Mouse (Mus musculus) neural tube, embryonic 12.5 days (tissue): ENCODE measurements around the gene Tas2r115. TPM values are rescaled to one million over a fixed set of nuclear protein-coding genes. Genes with fewer than 3 reads are reported as not detected.
"Not testable (repeated sequence)": the region's sequence is repeated elsewhere in the genome, so short reads cannot be mapped to it uniquely, and the experiment has no call there.

Source experiments
- ATAC-seq: fragments of 200-750 bp; cut with Nextera tagmentation; 2 replicates; pipeline ENCODE4 v1.8.0; 2017; ENCODE audit warnings: low read depth, mild to moderate bottlenecking, moderate TSS enrichment, moderate library complexity; ENCODE audit not compliant: low FRiP score
- H3K27ac ChIP-seq: fragments of 300-500 bp; sonication (generic); 2 replicates; pipeline ENCODE4 v1.5.1; 2016
- H3K27me3 ChIP-seq: fragments of 300-500 bp; sonication (generic); replicated peaks from 2 replicates; pipeline ENCODE4 v1.6.1; 2016; ENCODE audit warnings: mild to moderate bottlenecking
- H3K36me3 ChIP-seq: fragments of 300-500 bp; sonication (generic); 2 replicates; pipeline ENCODE4 v1.6.1; 2016; ENCODE audit warnings: mild to moderate bottlenecking
- H3K4me1 ChIP-seq: fragments of 300-500 bp; sonication (generic); 2 replicates; pipeline ENCODE4 v1.6.1; 2016
- H3K4me2 ChIP-seq: fragments of 300-500 bp; sonication (generic); replicated peaks from 2 replicates; pipeline ENCODE4 v1.6.1; 2016; ENCODE audit warnings: mild to moderate bottlenecking
- H3K4me3 ChIP-seq: fragments of 300-500 bp; sonication (generic); 2 replicates; pipeline ENCODE4 v1.5.1; 2016
- H3K9ac ChIP-seq: fragments of 300-500 bp; sonication (generic); 2 replicates; pipeline ENCODE4 v1.6.1; 2016; ENCODE audit warnings: mild to moderate bottlenecking
- H3K9me3 ChIP-seq: fragments of 300-500 bp; sonication (generic); 2 replicates; pipeline ENCODE4 v1.6.1; 2016; ENCODE audit warnings: mild to moderate bottlenecking
- WGBS: fragments of 180-500 bp; shearing (Covaris S2); methylation state at CpG from one replicate; pipeline ENCODE4 v1.1.7; 2016; 5-methylcytosine and 5-hydroxymethylcytosine counted together
- polyA plus RNA-seq: library from polyadenylated mRNA; unstranded; fragments of >200 nt; fragmentation: Nextera tagmentation; extraction: Ambion mirVana; gene quantifications from 2 replicates; pipeline ENCODE4 v1.2.1, GENCODE M21; 2016

Gene Tas2r115
- polyA plus RNA-seq: not detected in 2 replicates

DNA sequence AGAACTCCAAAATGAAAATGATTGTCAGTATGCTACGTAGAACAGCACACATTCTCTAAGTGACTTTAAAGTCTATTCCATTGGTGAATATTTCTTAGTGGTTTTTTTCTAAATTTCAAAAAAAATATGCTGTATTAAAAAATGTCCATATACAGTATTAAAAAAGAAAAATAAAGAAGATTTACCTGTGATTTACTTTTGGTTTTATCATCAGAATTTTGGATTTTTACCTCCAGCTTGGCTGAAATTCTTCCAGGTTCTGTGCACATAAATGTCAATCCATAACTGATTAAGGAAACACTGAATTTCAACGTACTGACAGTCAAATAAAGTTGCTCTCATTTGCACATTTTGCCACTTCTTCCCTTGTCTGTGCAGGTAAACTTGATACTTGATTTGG is at the start of gene Tas2r115:
TSS of gene Tas2r115 (minus strand) at position 101 of the 400 bp plus-strand sequence.
- no peak within 1 kb of the TSS for H3K4me3 ChIP-seq
- H3K9ac ChIP-seq: no peak within 1 kb of the TSS
- whole genome bisulfite sequencing: 81% methylated on average over 2 of the region's 2 CpGs
- H3K9me3 ChIP-seq: no peaks in the 10 kb centered on the region
- H3K4me1 ChIP-seq: no peaks in the 10 kb centered on the region
- no peaks in the 10 kb centered on the region for H3K27me3 ChIP-seq
- no peak within 1 kb of the TSS for H3K27ac ChIP-seq
- H3K36me3 ChIP-seq: no peaks in the 10 kb centered on the region
- no peak for ATAC-seq
- H3K4me2 ChIP-seq: no peak within 1 kb of the TSS

DNA sequence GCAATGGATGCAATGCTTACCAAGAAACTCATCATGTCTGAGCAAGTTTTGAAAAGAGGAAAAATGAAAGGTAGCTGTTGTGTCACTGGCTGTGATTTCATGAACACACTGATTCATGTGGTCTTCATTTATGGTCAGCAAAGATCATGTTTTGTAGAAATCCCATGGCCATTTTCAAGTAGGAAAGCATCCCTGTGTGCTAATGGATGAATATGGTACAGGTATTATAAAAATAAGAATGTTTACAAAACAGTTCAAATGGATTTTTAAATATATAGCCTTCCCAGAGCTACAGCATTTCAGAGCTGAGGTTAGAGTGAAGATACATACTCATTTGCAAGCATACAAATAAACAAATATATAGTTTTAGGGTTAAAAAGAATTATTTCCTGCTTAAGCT is 40.2 kb upstream of the Tas2r115 start, which contains the start of gene Tas2r136:
TSS of gene Tas2r136 (minus strand) at position 101 of the 400 bp plus-strand sequence.
- no peaks in the 10 kb centered on the region for H3K36me3 ChIP-seq
- no peak within 1 kb of the TSS for H3K4me2 ChIP-seq
- no peaks in the 10 kb centered on the region for H3K9me3 ChIP-seq
- H3K27ac ChIP-seq: no peak within 1 kb of the TSS
- no peaks in the 10 kb centered on the region for H3K4me1 ChIP-seq
- no peak within 1 kb of the TSS for H3K9ac ChIP-seq
- H3K27me3 ChIP-seq: no peaks in the 10 kb centered on the region
- H3K4me3 ChIP-seq: no peak within 1 kb of the TSS
- ATAC-seq: no peak

DNA sequence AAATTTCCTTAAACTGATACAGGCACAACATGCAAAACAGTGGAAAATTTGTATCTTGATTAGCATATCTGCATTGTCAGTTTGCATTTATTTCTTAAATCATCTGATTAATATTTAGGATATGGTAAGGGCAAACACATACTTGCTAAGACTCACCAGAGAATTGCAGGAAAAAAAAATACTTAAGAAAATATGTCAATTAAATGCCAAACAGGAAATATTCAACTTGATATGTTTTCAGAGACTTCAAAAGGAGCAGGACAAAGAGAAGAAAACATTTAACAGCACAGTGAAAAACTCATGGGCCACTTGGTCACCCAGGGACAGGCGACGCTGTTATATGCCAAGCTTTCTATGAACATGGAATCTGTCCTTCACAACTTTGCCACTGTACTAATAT is 24.0 kb upstream of the Tas2r115 start, which contains the start of gene Tas2r102:
TSS of gene Tas2r102 (plus strand) at position 301 of the 400 bp plus-strand sequence.
- Histone ChIP-seq H3K4me2 (no peak within 1 kb of the TSS), H3K4me1 (no peaks in the 10 kb centered on the region), H3K4me3 (no peak within 1 kb of the TSS), H3K27me3 (no peaks in the 10 kb centered on the region), H3K9me3 (no peaks in the 10 kb centered on the region), H3K36me3 (no peaks in the 10 kb centered on the region), H3K9ac (no peak within 1 kb of the TSS), H3K27ac (no peak within 1 kb of the TSS)
- ATAC-seq: no peak
- WGBS: 96% methylated on average over 2 of the region's 2 CpGs

DNA sequence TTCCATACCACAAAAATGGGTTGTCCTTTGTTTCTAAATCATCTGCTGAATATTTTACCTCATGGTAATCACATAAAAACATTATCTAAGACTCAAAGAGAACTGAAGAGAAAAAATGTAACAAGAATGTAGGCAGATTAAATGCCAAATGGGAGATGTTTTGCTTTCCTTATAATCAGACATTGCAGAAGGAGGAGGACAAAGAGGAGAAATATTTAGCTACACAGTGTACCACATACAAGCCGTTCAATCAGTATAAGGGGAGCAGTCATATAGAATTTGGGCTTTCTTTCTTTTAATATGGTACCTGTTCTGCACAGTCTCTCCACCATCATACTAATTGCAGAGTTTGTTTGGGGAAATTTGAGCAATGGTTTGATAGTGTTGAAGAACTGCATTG is 16.6 kb upstream of the Tas2r115 start, which contains the start of gene Tas2r124:
TSS of gene Tas2r124 (plus strand) at position 301 of the 400 bp plus-strand sequence.
- Histone ChIP-seq H3K36me3 (no peaks in the 10 kb centered on the region), H3K4me2 (no peak within 1 kb of the TSS), H3K27ac (no peak within 1 kb of the TSS), H3K9ac (no peak within 1 kb of the TSS), H3K9me3 (no peaks in the 10 kb centered on the region), H3K4me3 (no peak within 1 kb of the TSS), H3K4me1 (no peaks in the 10 kb centered on the region), H3K27me3 (no peaks in the 10 kb centered on the region)
- WGBS: 82% methylated on average over 1 of the region's 1 CpGs
- no peak for ATAC-seq

DNA sequence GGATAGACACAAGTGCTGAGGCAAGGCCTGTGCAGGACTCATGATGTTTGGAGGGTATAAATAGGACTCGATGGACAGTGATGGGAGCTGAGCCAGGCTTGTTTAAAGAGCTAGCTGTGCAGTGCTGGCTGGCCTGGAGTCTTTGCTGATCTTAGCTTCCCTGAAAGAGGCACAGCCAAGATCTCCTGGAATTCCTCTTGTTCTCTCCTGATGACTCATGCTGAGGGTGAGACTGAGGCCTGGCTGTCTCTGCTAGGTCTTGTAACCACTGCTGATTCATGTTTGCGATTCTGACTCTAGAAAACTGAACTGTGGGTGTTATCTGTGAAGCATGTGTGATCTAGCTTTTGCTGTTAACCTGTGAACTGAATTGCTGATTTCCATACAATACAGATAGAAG is 12.4 kb upstream of the Tas2r115 start:
- no peak overlapping the region for H3K4me3 ChIP-seq
- WGBS: 90% methylated on average over 2 of the region's 2 CpGs
- no peaks in the 10 kb centered on the region for H3K9me3 ChIP-seq
- ATAC-seq: no peak
- no peaks in the 10 kb centered on the region for H3K36me3 ChIP-seq
- H3K9ac ChIP-seq: no peak overlapping the region
- no peak overlapping the region for H3K4me2 ChIP-seq
- H3K4me1 ChIP-seq: no peaks in the 10 kb centered on the region
- H3K27me3 ChIP-seq: no peaks in the 10 kb centered on the region
- no peak overlapping the region for H3K27ac ChIP-seq

DNA sequence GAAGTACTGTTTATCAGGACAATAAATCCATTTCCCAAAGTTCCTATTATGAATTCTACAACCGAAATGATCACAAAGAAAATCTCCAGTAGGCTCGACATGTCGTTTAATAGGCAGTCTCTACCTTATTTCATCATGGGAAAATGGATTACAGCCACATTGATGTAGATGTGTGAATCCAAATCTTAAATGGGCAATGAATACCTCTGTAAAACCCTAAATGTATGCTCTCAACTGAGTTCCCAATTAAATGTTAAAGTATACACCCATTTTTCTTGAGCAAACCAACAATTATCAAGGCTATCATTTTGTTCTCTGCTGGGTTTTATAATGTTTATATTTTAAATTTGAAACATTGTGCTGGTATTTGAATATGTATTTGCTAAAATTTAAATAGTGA is 26.0 kb downstream of the Tas2r115 start, which contains the start of gene Tas2r122:
TSS of gene Tas2r122 (minus strand) at position 101 of the 400 bp plus-strand sequence.
- H3K27me3 ChIP-seq: no peaks in the 10 kb centered on the region
- H3K9ac ChIP-seq: no peak within 1 kb of the TSS
- no peak for ATAC-seq
- no peak within 1 kb of the TSS for H3K4me2 ChIP-seq
- H3K4me1 ChIP-seq: no peaks in the 10 kb centered on the region
- WGBS: 80% methylated on average over 3 of the region's 3 CpGs
- peaks cover 3% of the 10 kb centered on the region; the same call in 1 of the 2 replicates for H3K9me3 ChIP-seq
- H3K4me3 ChIP-seq: no peak within 1 kb of the TSS
- H3K27ac ChIP-seq: no peak within 1 kb of the TSS
- H3K36me3 ChIP-seq: no peaks in the 10 kb centered on the region

DNA sequence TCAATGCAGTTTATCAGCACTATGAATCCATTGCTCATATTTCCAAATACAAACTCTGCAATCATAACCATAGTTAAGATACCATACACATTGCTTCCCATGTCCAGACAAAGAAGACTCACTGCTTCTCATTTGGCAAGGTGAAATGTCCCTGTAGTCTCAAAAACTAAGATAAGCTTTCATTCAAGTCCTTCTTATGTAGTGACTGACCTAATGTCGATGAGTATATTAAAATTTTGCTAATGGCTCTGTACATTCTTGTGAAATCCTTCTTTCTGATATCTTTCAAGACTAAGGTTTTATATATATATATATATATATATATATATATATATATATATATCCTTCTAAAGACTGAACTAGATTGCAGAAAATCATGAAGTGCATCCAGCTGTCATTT is 36.9 kb downstream of the Tas2r115 start, which contains the start of gene Tas2r121:
TSS of gene Tas2r121 (minus strand) at position 101 of the 400 bp plus-strand sequence.
- 70% methylated on average over 1 of the region's 1 CpGs for WGBS
- H3K9ac ChIP-seq: no peak within 1 kb of the TSS
- H3K9me3 ChIP-seq: no peaks in the 10 kb centered on the region
- H3K4me3 ChIP-seq: no peak within 1 kb of the TSS
- no peak within 1 kb of the TSS for H3K4me2 ChIP-seq
- H3K36me3 ChIP-seq: no peaks in the 10 kb centered on the region
- ATAC-seq: no peak
- no peaks in the 10 kb centered on the region for H3K4me1 ChIP-seq
- H3K27me3 ChIP-seq: no peaks in the 10 kb centered on the region
- H3K27ac ChIP-seq: no peak within 1 kb of the TSS

DNA sequence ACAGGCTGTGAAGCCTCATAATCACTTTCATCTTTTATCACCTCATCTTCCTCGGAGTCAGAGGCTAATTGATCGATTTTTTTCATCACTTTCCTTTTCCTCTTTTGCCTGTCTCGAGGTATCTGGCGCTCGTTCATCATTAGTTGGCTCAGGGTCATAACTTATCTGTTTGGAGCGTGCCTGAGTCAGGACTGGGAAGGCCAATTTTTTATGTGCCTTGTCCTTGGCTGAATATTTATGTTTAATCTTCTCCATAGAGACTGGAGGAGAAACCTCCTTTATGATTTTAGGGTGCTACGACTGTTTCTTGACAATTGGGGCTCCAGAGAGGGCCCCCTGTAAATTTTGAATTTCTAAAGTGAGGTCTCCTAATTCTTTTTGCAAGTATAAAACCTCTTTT is 46.2 kb downstream of the Tas2r115 start:
- H3K4me2 ChIP-seq, H3K9me3 ChIP-seq, H3K27ac ChIP-seq, H3K9ac ChIP-seq, H3K4me1 ChIP-seq, H3K36me3 ChIP-seq, H3K4me3 ChIP-seq, ATAC-seq, H3K27me3 ChIP-seq: not testable (repeated sequence)
- WGBS: 85% methylated on average over 7 of the region's 7 CpGs

Other genes starting within 250 kb of the Tas2r115 start
- not detected in 2 replicates for gene Prh1, start 168.2 kb downstream of the Tas2r115 start, polyA plus RNA-seq
- gene Prp2, start 142.1 kb downstream of the Tas2r115 start, polyA plus RNA-seq: not detected in 2 replicates
- gene A630073D07Rik, start 86.5 kb downstream of the Tas2r115 start, polyA plus RNA-seq: not detected in 2 replicates
- gene Tas2r120, start 81.1 kb downstream of the Tas2r115 start, polyA plus RNA-seq: not detected in 2 replicates
- gene Tas2r121, start 37.0 kb downstream of the Tas2r115 start, polyA plus RNA-seq: not detected in 2 replicates
- not detected in 2 replicates for gene Tas2r122, start 26.1 kb downstream of the Tas2r115 start, polyA plus RNA-seq
- gene Tas2r124, start 16.7 kb upstream of the Tas2r115 start, polyA plus RNA-seq: not detected in 2 replicates
- gene Tas2r102, start 24.1 kb upstream of the Tas2r115 start, polyA plus RNA-seq: not detected in 2 replicates
- not detected in 2 replicates for gene Tas2r136, start 40.1 kb upstream of the Tas2r115 start, polyA plus RNA-seq
- gene Tas2r117, start 64.8 kb upstream of the Tas2r115 start, polyA plus RNA-seq: not detected in 2 replicates
- not detected in 2 replicates for gene Tas2r123, start 109.1 kb upstream of the Tas2r115 start, polyA plus RNA-seq
- not detected in 2 replicates for gene Tas2r116, start 117.4 kb upstream of the Tas2r115 start, polyA plus RNA-seq
- not detected in 2 replicates for gene Tas2r110, start 130.0 kb upstream of the Tas2r115 start, polyA plus RNA-seq
- gene Tas2r113, start 155.0 kb upstream of the Tas2r115 start, polyA plus RNA-seq: not detected in 2 replicates
- gene Tas2r125, start 171.6 kb upstream of the Tas2r115 start, polyA plus RNA-seq: 0.22 and 0.43 TPM in 2 replicates
- not detected in 2 replicates for gene Tas2r129, start 213.1 kb upstream of the Tas2r115 start, polyA plus RNA-seq
- not detected in 2 replicates for gene Tas2r131, start 219.9 kb upstream of the Tas2r115 start, polyA plus RNA-seq
- gene Tas2r109, start 242.9 kb upstream of the Tas2r115 start, polyA plus RNA-seq: not detected in 2 replicates